Mouse (Mus musculus) embryonic fibroblast, embryonic 13.5 days (primary cell): Measurements from ENCODE around the gene Mrps34.

Experiments used
- CTCF ChIP-seq: IDR thresholded peaks from 2 replicates; pipeline ENCODE4 v1.5.1; 2011; ENCODE audit warnings: mild to moderate bottlenecking, control low read depth, low read length, moderate library complexity, borderline replicate concordance; ENCODE audit not compliant: insufficient read depth
- POLR2A ChIP-seq: IDR thresholded peaks from 2 replicates; pipeline ENCODE4 v1.6.1; 2011; ENCODE audit warnings: low read depth, mild to moderate bottlenecking, control low read depth, low read length, moderate library complexity

DNA sequence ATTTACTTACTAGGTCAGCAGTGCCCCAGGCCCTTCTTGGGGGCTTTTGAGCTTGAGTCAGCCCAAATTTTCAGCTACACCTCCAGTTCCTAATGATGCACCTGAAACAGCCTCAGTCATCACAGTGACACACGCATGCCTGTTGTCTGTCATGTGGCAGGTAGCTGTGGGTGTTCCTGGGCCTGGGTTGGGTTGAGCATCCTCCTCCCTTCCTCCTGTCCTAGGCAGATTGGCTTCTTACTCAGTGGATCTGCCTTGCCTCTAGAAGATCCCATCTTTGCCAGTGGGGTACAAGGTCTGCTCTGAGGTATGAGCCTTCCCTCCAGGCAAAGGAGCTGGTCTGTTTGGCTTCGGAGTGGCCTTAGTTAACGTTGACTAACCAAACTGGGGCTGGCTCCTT, 6.1 kb upstream of the Mrps34 start:
- TF ChIP-seq CTCF (no peak), POLR2A (no peak; the same call in 1 of the 2 replicates)
